ENCODE assay signal across 10 mouse cellular contexts in the genomic region with DNA sequence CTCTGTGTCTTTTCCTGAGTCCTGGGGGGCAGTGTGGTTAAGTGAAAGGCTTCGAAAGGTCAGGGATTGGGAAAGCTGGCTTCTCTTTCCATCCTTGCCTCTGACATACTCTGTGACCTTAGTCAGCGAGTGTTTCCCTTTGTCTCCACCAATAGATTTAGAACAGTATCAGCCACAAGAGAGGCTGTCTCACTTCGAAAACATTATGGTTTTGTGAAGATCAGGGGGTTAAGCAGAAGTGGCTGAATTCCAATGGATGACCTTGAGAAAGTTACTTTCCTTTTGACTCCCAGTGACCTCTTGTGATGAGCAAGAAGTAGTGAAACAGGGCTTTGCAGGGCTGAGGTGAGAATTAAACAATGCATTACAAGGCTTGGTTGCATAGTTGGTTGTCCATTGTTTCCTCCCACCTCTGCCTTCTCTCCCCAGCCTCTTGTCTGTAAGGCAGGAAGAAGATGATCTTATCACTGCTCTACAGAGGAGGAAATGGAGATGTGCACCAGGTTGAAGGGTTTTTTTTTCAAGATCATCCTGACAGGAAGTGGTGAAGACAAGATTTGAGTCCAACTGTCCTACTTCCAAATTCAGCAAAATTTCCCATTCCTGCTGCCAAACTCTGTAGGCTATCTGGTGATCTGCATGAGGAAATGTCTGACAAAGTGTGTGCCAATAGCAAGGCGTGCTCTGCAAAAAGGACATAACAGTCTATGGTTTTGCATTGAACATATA. TPM values are rescaled to one million over a fixed set of nuclear protein-coding genes. Genes with fewer than 3 reads are reported as not detected.
A peak's percentile ranks its signal among the peaks of the same experiment; 100 is the strongest.
DNase-seq lines count a peak whose midpoint lies in the region; ATAC-seq lines count a peak whose summit lies in the region.
"Had no signal": no experiment of that assay in that cellular context is flagged by ENCODE, and none has a peak within 500 bp of the region (broad histone marks: within the 10 kb centered on the region; RNA-seq: fewer than 3 reads in every experiment).

No protein-coding gene starts in this region.

- H3K27ac ChIP-seq in forebrain, embryonic 15.5 days (replicated peaks), result no peak overlapping the region
- H3K27ac ChIP-seq in forebrain, embryonic 10.5 days, result no peak overlapping the region
- H3K27ac ChIP-seq: midbrain, embryonic 12.5 days had no signal

- no peaks in the 10 kb centered on the region for H3K27me3 ChIP-seq in forebrain, embryonic 15.5 days
- H3K27me3 ChIP-seq in forebrain, embryonic 10.5 days (ENCODE audit: poor library complexity, severe bottlenecking), result no peaks in the 10 kb centered on the region
- H3K27me3 ChIP-seq: midbrain, embryonic 12.5 days had no signal

- peak; percentile 10 to 51 for DNase-seq in adrenal gland, adult (ENCODE audit: inconsistent age in 2 of 2, low spot score in 1 of 2)
- no peak for DNase-seq in adrenal gland, postnatal 4 days (ENCODE audit: low spot score in 2 of 2)
- DNase-seq in kidney, adult 9 months, result peak; percentile 49
- no peak for DNase-seq in kidney, adult 18-20 months
- peak; percentile 38 for DNase-seq in brain, adult 2 months (ENCODE audit: low read depth, low spot score)
- no peak for DNase-seq in forebrain, embryonic 10.5 days (ENCODE audit: extremely low spot score, low spot score)
- DNase-seq: cerebellum, postnatal 36 days had no signal

- H3K4me3 ChIP-seq in forebrain, embryonic 15.5 days, result no peak overlapping the region
- no peak overlapping the region for H3K4me3 ChIP-seq in forebrain, embryonic 10.5 days
- H3K4me3 ChIP-seq: midbrain, embryonic 12.5 days had no signal

- H3K36me3 ChIP-seq in forebrain, embryonic 15.5 days, result no peaks in the 10 kb centered on the region
- no peaks in the 10 kb centered on the region for H3K36me3 ChIP-seq in forebrain, embryonic 10.5 days (replicated peaks)
- H3K36me3 ChIP-seq: midbrain, embryonic 12.5 days had no signal

- H3K9ac ChIP-seq in forebrain, embryonic 15.5 days (replicated peaks), result no peak overlapping the region
- H3K9ac ChIP-seq: midbrain, embryonic 12.5 days had no signal

- H3K4me2 ChIP-seq in forebrain, embryonic 15.5 days (replicated peaks), result no peak overlapping the region
- H3K4me2 ChIP-seq: midbrain, embryonic 12.5 days had no signal

- no peaks in the 10 kb centered on the region for H3K9me3 ChIP-seq in forebrain, embryonic 15.5 days
- H3K9me3 ChIP-seq in forebrain, embryonic 10.5 days, result no peaks in the 10 kb centered on the region
- H3K9me3 ChIP-seq: midbrain, embryonic 12.5 days had no signal

- 86% methylated on average over 4 of the region's 4 CpGs for WGBS in forebrain, embryonic 15.5 days
- 85% methylated on average over 4 of the region's 4 CpGs for WGBS in forebrain, embryonic 10.5 days

- no peaks in the 10 kb centered on the region for H3K4me1 ChIP-seq in forebrain, embryonic 15.5 days
- H3K4me1 ChIP-seq in forebrain, embryonic 10.5 days, result no peaks in the 10 kb centered on the region
- H3K4me1 ChIP-seq: midbrain, embryonic 12.5 days had no signal

- peak; percentile 47 for ATAC-seq in megakaryocyte progenitor cell, adult 5-6 weeks (replicated peaks; ENCODE audit: poor library complexity)
- ATAC-seq in forebrain, embryonic 15.5 days (replicated peaks), result no peak

RNA-seq across cellular contexts. Expression of a gene that starts 11.7 kb away (rescaled TPM):
- 1 to 10 TPM; 5.2 to 7.4 TPM for total RNA-seq in adrenal gland, postnatal 4 days (2021)
- total RNA-seq in megakaryocyte progenitor cell, adult 5-6 weeks (2015), result 56.5 and 64.3 TPM in 2 replicates
- total RNA-seq in megakaryocyte progenitor cell, adult 5-6 weeks (2017), result 62.2 and 78.0 TPM in 2 replicates
- 6.2 and 6.6 TPM in 2 replicates for polyA plus RNA-seq in forebrain, embryonic 15.5 days (2015; fragmentation: Nextera tagmentation; extraction: Ambion mirVana)
- 4.1 and 4.7 TPM in 2 replicates for polyA plus RNA-seq in forebrain, embryonic 10.5 days (2016; fragmentation: Nextera tagmentation; extraction: Ambion mirVana)

Comparison
In these comparisons a context has a peak if more than half of its experiments do, and no peak if none do; other contexts are left out.
1. DNase-seq: peak in adrenal gland, adult (2 of 2), kidney, adult 9 months (single experiment) and brain, adult 2 months (single experiment); none in adrenal gland, postnatal 4 days (0 of 2), kidney, adult 18-20 months (single experiment) and forebrain, embryonic 10.5 days (single experiment).
2. RNA of a gene that starts 11.7 kb away (total RNA-seq): 56.5 to 78.0 TPM in megakaryocyte progenitor cell, adult 5-6 weeks; 5.2 to 7.4 TPM in adrenal gland, postnatal 4 days; every median in the first group is over 4 times any median in the second.